Mouse (Mus musculus) embryonic facial prominence, embryonic 13.5 days (tissue): ENCODE measurements around the gene Pip5kl1. TPM values are rescaled to one million over a fixed set of nuclear protein-coding genes. Genes with fewer than 3 reads are reported as not detected.

Experiments used
- ATAC-seq: fragments of 200-750 bp; cut with Nextera tagmentation; 2 replicates; pipeline ENCODE4 v1.8.0; 2017; ENCODE audit warnings: low read depth; ENCODE audit not compliant: insufficient number of reproducible peaks, insufficient read depth, low FRiP score, low TSS enrichment
- H3K27ac ChIP-seq: fragments of 300-500 bp; sonication (generic); 2 replicates; pipeline ENCODE4 v1.5.1; 2015; ENCODE audit warnings: moderate library complexity, mild to moderate bottlenecking, inconsistent platforms
- H3K27me3 ChIP-seq: fragments of 300-500 bp; sonication (generic); 2 replicates; pipeline ENCODE4 v1.6.1; 2015; ENCODE audit warnings: mild to moderate bottlenecking, inconsistent platforms
- H3K36me3 ChIP-seq: fragments of 300-500 bp; sonication (generic); 2 replicates; pipeline ENCODE4 v1.6.1; 2015; ENCODE audit warnings: mild to moderate bottlenecking, inconsistent platforms
- H3K4me1 ChIP-seq: fragments of 300-500 bp; sonication (generic); 2 replicates; pipeline ENCODE4 v1.6.1; 2015; ENCODE audit warnings: inconsistent platforms
- H3K4me2 ChIP-seq: fragments of 300-500 bp; sonication (generic); 2 replicates; pipeline ENCODE4 v1.6.1; 2015; ENCODE audit warnings: moderate library complexity, mild to moderate bottlenecking, inconsistent platforms
- H3K4me3 ChIP-seq: fragments of 300-500 bp; sonication (generic); 2 replicates; pipeline ENCODE4 v1.5.1; 2015; ENCODE audit warnings: mild to moderate bottlenecking, inconsistent platforms
- H3K9ac ChIP-seq: fragments of 300-500 bp; sonication (generic); 2 replicates; pipeline ENCODE4 v1.6.1; 2015; ENCODE audit warnings: mild to moderate bottlenecking, inconsistent platforms
- H3K9me3 ChIP-seq: fragments of 300-500 bp; sonication (generic); 2 replicates; pipeline ENCODE4 v1.6.1; 2016; ENCODE audit warnings: inconsistent platforms
- WGBS: fragments of 180-500 bp; shearing (Covaris S2); methylation state at CpG from one replicate; pipeline ENCODE4 v1.1.7; 2015; ENCODE audit warnings: mixed read lengths; 5-methylcytosine and 5-hydroxymethylcytosine counted together
- polyA plus RNA-seq: library from polyadenylated mRNA; unstranded; fragments of >200 nt; fragmentation: Nextera tagmentation; extraction: Ambion mirVana; gene quantifications from 2 replicates; pipeline ENCODE4 v1.2.1, GENCODE M21; 2015

The Pip5kl1 gene
- polyA plus RNA-seq, 1 experiment from 2014 or later, result 1.1 TPM

- no peaks in the 10 kb centered on the region for H3K9me3 ChIP-seq
- peaks cover 58% of the 10 kb centered on the region for H3K4me1 ChIP-seq
- 0 out of 2 replicates have a peak, but pooled peaks cover 3% of the 10 kb centered on the region for H3K36me3 ChIP-seq
- H3K4me2 ChIP-seq, result peak overlapping the region; percentile 27
- no peaks in the 10 kb centered on the region for H3K27me3 ChIP-seq
- no peak overlapping the region for H3K4me3 ChIP-seq
- peak overlapping the region; percentile 93 for H3K27ac ChIP-seq
- ATAC-seq, result peak; percentile 80
- WGBS, result 21% methylated on average over 6 of the region's 6 CpGs
- H3K9ac ChIP-seq, result no peak overlapping the region
These were observed 24.8 kb upstream of the Pip5kl1 start for GRCm38 (mm10) chr2:32549764-32550163.

DNA sequence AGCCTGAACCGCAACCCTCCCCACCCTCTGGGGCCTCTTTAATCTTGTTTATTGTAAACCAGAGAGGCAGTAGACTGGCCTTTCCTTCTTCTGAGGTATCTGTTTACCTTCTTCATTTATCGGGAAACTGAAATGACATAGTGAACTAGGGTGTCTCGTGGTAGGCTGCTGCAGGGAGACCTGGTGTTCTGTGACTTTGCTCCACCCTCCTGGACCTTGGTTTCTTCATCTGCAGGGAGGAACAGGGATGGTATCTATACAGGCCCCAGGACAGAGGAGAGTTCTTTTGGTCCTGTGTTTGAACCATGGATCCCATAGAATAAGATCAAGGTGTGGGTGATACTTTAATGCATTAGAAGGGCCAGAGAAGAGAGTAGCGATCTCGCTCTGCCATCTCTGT, 23.4 kb upstream of the Pip5kl1 start:
- Histone ChIP-seq H3K9me3 (no peaks in the 10 kb centered on the region), H3K36me3 (no peaks in the 10 kb centered on the region), H3K4me3 (no peak overlapping the region), H3K4me2 (no peak overlapping the region), H3K4me1 (peaks cover 72% of the 10 kb centered on the region), H3K27me3 (no peaks in the 10 kb centered on the region), H3K9ac (0 out of 2 replicates have a peak overlapping the region, but pooled peaks have one; percentile 8), H3K27ac (0 out of 2 replicates have a peak overlapping the region, but pooled peaks have one; percentile 17)
- 68% methylated on average over 5 of the region's 5 CpGs for WGBS
- ATAC-seq, result no peak

DNA sequence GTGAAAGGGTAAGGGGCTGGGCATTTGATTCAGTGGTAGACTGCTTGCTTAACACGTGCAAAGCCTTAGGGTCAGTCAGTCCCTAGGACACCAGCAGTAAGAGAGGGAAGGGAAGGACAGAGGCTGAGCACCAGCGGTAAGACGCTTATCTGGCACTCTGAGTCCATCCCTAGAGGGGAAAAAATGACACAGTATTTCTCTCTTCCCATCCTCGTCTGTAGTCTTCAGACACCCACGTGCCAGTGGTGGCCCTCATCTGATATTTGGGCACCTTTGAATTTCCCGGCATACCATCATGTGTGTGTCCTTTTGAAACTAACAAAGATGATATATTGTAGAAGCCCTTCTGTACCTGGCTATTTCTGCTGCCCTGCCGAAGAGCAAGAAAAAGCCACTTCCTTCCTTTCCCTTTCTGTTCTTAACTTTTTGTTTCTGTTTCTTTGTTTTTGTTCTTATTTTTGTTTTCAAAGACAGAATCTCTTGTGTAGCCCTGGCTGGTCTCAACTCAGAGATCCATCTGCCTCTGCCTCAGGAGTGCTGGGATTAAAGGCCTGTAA, 20.9 kb upstream of the Pip5kl1 start:
- Histone ChIP-seq H3K9me3 (no peaks in the 10 kb centered on the region), H3K4me1 (peaks cover 65% of the 10 kb centered on the region), H3K27me3 (no peaks in the 10 kb centered on the region), H3K4me2 (no peak overlapping the region), H3K36me3 (peaks cover 4% of the 10 kb centered on the region; the same call in 1 of the 2 replicates), H3K4me3 (no peak overlapping the region), H3K27ac (no peak overlapping the region), H3K9ac (no peak overlapping the region)
- WGBS, result 72% methylated on average over 7 of the region's 7 CpGs
- no peak for ATAC-seq

GRCm38 (mm10) chr2:32555484-32555883, 19.1 kb upstream of the Pip5kl1 start:
- Histone ChIP-seq H3K4me2 (no peak overlapping the region), H3K27ac (peak overlapping the region; percentile 81), H3K4me1 (peaks cover 55% of the 10 kb centered on the region), H3K36me3 (peaks cover 21% of the 10 kb centered on the region), H3K9me3 (no peaks in the 10 kb centered on the region), H3K27me3 (no peaks in the 10 kb centered on the region), H3K4me3 (no peak overlapping the region), H3K9ac (peak overlapping the region; percentile 37; the same call in 1 of the 2 replicates)
- no peak for ATAC-seq
- WGBS, result 19% methylated on average over 4 of the region's 4 CpGs

GRCm38 (mm10) chr2:32556019-32556418, 18.6 kb upstream of the Pip5kl1 start:
- peak overlapping the region; percentile 81 for H3K27ac ChIP-seq
- no peak for ATAC-seq
- H3K36me3 ChIP-seq, result peaks cover 23% of the 10 kb centered on the region
- no peaks in the 10 kb centered on the region for H3K27me3 ChIP-seq
- peaks cover 49% of the 10 kb centered on the region for H3K4me1 ChIP-seq
- no peak overlapping the region for H3K4me2 ChIP-seq
- no peak overlapping the region for H3K4me3 ChIP-seq
- 62% methylated on average over 7 of the region's 7 CpGs for WGBS
- no peaks in the 10 kb centered on the region for H3K9me3 ChIP-seq
- peak overlapping the region; percentile 37; the same call in 1 of the 2 replicates for H3K9ac ChIP-seq

GRCm38 (mm10) chr2:32559570-32559969, 15.0 kb upstream of the Pip5kl1 start:
- peaks cover 51% of the 10 kb centered on the region for H3K36me3 ChIP-seq
- peak overlapping the region; percentile 55; the same call in 1 of the 2 replicates for H3K27ac ChIP-seq

DNA sequence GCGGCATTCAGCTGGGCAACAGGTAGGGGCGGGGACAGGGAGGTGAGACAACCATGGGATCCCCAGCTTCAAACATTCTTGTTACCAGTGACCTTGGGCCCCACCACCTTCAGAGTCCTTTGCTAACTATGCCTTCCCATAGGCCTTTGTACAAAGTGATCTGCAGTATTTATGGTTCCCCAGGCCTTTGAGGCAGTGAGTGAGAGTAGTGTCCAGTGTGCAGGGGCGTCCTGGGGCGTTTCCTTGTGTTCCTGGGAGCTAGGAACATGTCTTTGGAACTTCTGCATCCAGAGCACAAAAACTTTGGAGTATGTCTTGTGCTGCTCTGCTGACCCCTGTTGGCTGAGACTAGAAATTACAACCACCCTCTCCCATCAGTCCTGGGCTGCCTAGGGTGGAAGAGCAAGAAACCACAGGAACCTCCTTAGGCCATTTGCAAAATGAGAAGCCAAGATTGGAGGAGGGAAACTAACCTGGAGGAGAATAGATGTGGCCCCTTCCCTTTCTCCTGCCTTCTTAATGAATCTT, 8.0 kb upstream of the Pip5kl1 start:
- Histone ChIP-seq H3K36me3 (peaks cover 71% of the 10 kb centered on the region), H3K27me3 (no peaks in the 10 kb centered on the region), H3K4me3 (no peak overlapping the region), H3K4me1 (peaks cover 6% of the 10 kb centered on the region), H3K4me2 (no peak overlapping the region), H3K9me3 (no peaks in the 10 kb centered on the region), H3K27ac (no peak overlapping the region), H3K9ac (no peak overlapping the region)
- WGBS, result 37% methylated on average over 4 of the region's 4 CpGs
- ATAC-seq, result no peak

More at GRCm38 (mm10) chr2:32559570-32559969, 15.0 kb upstream of the Pip5kl1 start:
- whole genome bisulfite sequencing, result 41% methylated on average over 5 of the region's 5 CpGs
- H3K4me1 ChIP-seq, result peaks cover 36% of the 10 kb centered on the region
- no peak for ATAC-seq
- no peaks in the 10 kb centered on the region for H3K27me3 ChIP-seq
- no peaks in the 10 kb centered on the region for H3K9me3 ChIP-seq
- H3K4me2 ChIP-seq, result no peak overlapping the region
- H3K9ac ChIP-seq, result 0 out of 2 replicates have a peak overlapping the region, but pooled peaks have one; percentile 11
- no peak overlapping the region for H3K4me3 ChIP-seq

DNA sequence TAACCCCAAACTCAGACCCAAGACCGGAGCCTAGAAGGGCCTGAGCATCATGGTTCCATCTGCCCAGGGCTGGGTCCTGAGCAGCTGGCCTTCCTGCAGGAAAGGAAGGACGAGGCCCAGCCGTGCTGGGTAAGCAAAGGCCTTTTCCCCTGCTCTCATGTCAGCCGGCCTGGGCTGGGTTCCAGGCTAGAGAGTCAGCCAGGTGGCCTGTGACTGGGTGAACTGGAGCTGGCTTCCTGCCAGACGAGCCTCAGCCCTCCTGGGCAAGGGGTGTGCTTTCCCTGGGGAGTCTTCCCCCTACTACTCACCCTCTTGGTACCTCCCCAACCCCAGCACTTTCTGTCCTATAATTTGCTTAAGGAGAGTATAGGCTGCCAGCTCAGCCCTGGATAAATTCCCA, 6.4 kb upstream of the Pip5kl1 start:
- peaks cover 68% of the 10 kb centered on the region for H3K36me3 ChIP-seq
- no peak overlapping the region for H3K4me2 ChIP-seq
- 74% methylated on average over 5 of the region's 5 CpGs for WGBS
- no peak overlapping the region for H3K27ac ChIP-seq
- no peak overlapping the region for H3K4me3 ChIP-seq
- ATAC-seq, result no peak
- no peaks in the 10 kb centered on the region for H3K27me3 ChIP-seq
- H3K4me1 ChIP-seq, result peaks cover 13% of the 10 kb centered on the region
- no peaks in the 10 kb centered on the region for H3K9me3 ChIP-seq
- 0 out of 2 replicates have a peak overlapping the region, but pooled peaks have one; percentile 27 for H3K9ac ChIP-seq

DNA sequence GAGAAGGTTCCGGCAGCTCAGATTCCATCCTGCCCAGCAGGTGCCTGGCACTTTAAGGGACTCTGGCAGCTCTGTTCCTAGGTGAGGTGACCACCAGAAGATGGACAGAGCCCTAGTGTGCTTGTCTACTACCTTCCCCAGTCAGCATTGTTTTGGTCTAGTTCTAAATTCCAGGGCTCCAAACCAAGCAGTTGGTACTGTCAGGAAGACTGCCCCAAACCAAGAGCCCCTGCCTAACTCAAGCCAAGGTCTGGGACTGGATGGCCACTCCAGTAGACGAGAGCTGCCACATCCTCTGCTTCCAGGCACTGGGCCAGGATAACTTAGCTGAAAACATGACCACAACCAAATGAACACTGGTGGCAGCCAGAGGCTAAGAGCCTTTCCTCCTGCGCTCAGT, 5.7 kb upstream of the Pip5kl1 start:
- Histone ChIP-seq H3K36me3 (peaks cover 64% of the 10 kb centered on the region), H3K9ac (no peak overlapping the region), H3K4me3 (no peak overlapping the region), H3K9me3 (no peaks in the 10 kb centered on the region), H3K4me2 (no peak overlapping the region), H3K27ac (no peak overlapping the region), H3K4me1 (peaks cover 13% of the 10 kb centered on the region), H3K27me3 (no peaks in the 10 kb centered on the region)
- 90% methylated on average over 3 of the region's 3 CpGs for WGBS
- no peak for ATAC-seq

GRCm38 (mm10) chr2:32570698-32571494, 3.7 kb upstream of the Pip5kl1 start, which contains the start of gene Dpm2:
Gene Dpm2 (plus strand): TSS chr2:32570858.
- peak within 1 kb of the TSS; percentile 78 for H3K4me3 ChIP-seq
- no peaks in the 10 kb centered on the region for H3K9me3 ChIP-seq
- ATAC-seq, result 0 out of 2 replicates have a peak, but pooled peaks have one; percentile 44
- H3K36me3 ChIP-seq, result peaks cover 44% of the 10 kb centered on the region
- peak within 1 kb of the TSS; percentile 95 for H3K4me2 ChIP-seq
- no peaks in the 10 kb centered on the region for H3K27me3 ChIP-seq
- H3K9ac ChIP-seq, result peak within 1 kb of the TSS; percentile 82
- H3K4me1 ChIP-seq, result peaks cover 23% of the 10 kb centered on the region
- peak within 1 kb of the TSS; percentile 48 for H3K27ac ChIP-seq
- WGBS, result 2% methylated on average over 36 of the region's 36 CpGs

DNA sequence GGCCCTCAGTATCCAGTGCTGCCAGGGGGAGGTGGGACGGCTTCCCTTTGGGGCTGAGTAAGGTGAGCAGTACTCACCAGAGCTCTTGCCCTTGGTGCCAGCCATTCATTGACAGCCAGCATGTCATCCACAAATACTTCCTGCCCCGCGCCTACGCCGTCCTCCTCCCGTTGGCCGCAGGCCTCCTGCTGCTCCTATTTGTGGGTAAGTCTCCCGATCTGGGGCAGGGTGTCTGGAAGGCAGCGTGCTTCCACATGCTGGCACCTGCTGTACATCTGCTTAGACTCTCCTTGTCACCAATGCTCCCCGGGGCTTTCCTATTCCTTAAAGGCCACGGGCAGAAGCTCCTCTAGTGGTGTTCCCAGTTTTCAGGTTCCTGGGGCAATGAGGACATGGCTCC, 2.4 kb upstream of the Pip5kl1 start:
- H3K36me3 ChIP-seq, result peaks cover 33% of the 10 kb centered on the region
- H3K27me3 ChIP-seq, result no peaks in the 10 kb centered on the region
- no peak overlapping the region; the same call in 1 of the 2 replicates for H3K9ac ChIP-seq
- ATAC-seq, result no peak
- H3K4me1 ChIP-seq, result peaks cover 23% of the 10 kb centered on the region
- 87% methylated on average over 11 of the region's 11 CpGs for WGBS
- H3K4me3 ChIP-seq, result no peak overlapping the region
- H3K4me2 ChIP-seq, result no peak overlapping the region
- H3K9me3 ChIP-seq, result no peaks in the 10 kb centered on the region
- H3K27ac ChIP-seq, result no peak overlapping the region
